In genomic region chr16:92103572-92104331, GRCm38 (mm10) we compare ENCODE assay signal across 8 mouse cellular contexts. TPM values are rescaled to one million over a fixed set of nuclear protein-coding genes. Genes with fewer than 3 reads are reported as not detected.
DNase-seq lines count a peak whose midpoint lies in the region; ATAC-seq and TF ChIP-seq lines count a peak whose summit lies in the region.

No protein-coding gene starts in this region.

- no peak for TF ChIP-seq EP300 in liver, embryonic 14.5 days (IDR thresholded peaks at IDR 0.05; ENCODE audit: low read depth)

- no peaks in the 10 kb centered on the region for H3K4me1 ChIP-seq in liver, embryonic 14.5 days (replicated peaks; ENCODE audit: control insufficient read depth in 2 of 2, insufficient read depth in 2 of 2, low read length in 1 of 2)
- H3K4me1 ChIP-seq in liver, embryonic 12.5 days, result no peaks in the 10 kb centered on the region
- H3K4me1 ChIP-seq in intestine, postnatal 0 days (replicated peaks; ENCODE audit: control insufficient read depth, insufficient read depth, low read length), result no peaks in the 10 kb centered on the region

- WGBS in liver, embryonic 14.5 days (ENCODE audit: insufficient replicate concordance), result 66% methylated on average over 9 of the region's 9 CpGs
- 68% methylated on average over 9 of the region's 9 CpGs for WGBS in liver, embryonic 12.5 days (ENCODE audit: insufficient replicate concordance)
- WGBS in intestine, postnatal 0 days, result 53% methylated on average over 9 of the region's 9 CpGs

- H3K4me2 ChIP-seq in liver, embryonic 14.5 days (ENCODE audit: low read depth), result no peak overlapping the region
- H3K4me2 ChIP-seq in liver, embryonic 12.5 days, result no peak overlapping the region
- no peak overlapping the region for H3K4me2 ChIP-seq in intestine, postnatal 0 days (replicated peaks; ENCODE audit: low read depth)

- no peak overlapping the region for H3K4me3 ChIP-seq in liver, embryonic 14.5 days (ENCODE audit: insufficient read depth in 1 of 2, low read depth in 2 of 2, low read length in 2 of 2)
- H3K4me3 ChIP-seq in liver, embryonic 12.5 days, result no peak overlapping the region
- no peak overlapping the region for H3K4me3 ChIP-seq in intestine, postnatal 0 days (ENCODE audit: low read depth, low read length)

- H3K36me3 ChIP-seq in liver, embryonic 14.5 days (replicated peaks; ENCODE audit: control insufficient read depth, insufficient read depth, low read depth), result no peaks in the 10 kb centered on the region
- H3K36me3 ChIP-seq in liver, embryonic 12.5 days, result peaks cover 21% of the 10 kb centered on the region
- peaks cover 13% of the 10 kb centered on the region; the same call in 1 of the 2 replicates for H3K36me3 ChIP-seq in intestine, postnatal 0 days (ENCODE audit: control insufficient read depth, insufficient read depth)

- H3K27me3 ChIP-seq in liver, embryonic 14.5 days (ENCODE audit: control insufficient read depth, insufficient read depth, low read length), result no peaks in the 10 kb centered on the region
- H3K27me3 ChIP-seq in liver, embryonic 12.5 days (replicated peaks), result no peaks in the 10 kb centered on the region
- no peaks in the 10 kb centered on the region for H3K27me3 ChIP-seq in intestine, postnatal 0 days (replicated peaks; ENCODE audit: control insufficient read depth, insufficient read depth, low read length)

- ATAC-seq in liver, embryonic 14.5 days (ENCODE audit: insufficient read depth), result no peak
- ATAC-seq in liver, embryonic 12.5 days, result no peak
- ATAC-seq in intestine, postnatal 0 days, result no peak

- H3K27ac ChIP-seq in liver, embryonic 14.5 days, result no peak overlapping the region
- no peak overlapping the region for H3K27ac ChIP-seq in liver, embryonic 12.5 days
- H3K27ac ChIP-seq in intestine, postnatal 0 days (ENCODE audit: low read depth, low read length), result no peak overlapping the region

- TF ChIP-seq CTCF in liver, embryonic 14.5 days (IDR thresholded peaks at IDR 0.05; ENCODE audit: low read depth), result peak; percentile 12
- TF ChIP-seq CTCF in intestine, postnatal 0 days (IDR thresholded peaks at IDR 0.05; ENCODE audit: low read depth), result peak; percentile 43

- DNase-seq in liver, embryonic 14.5 days (ENCODE audit: low read depth in 3 of 3, low spot score in 3 of 3), result no peak
- DNase-seq in embryo, embryonic 11 days, result peak; percentile 42
- peak; percentile 32 for DNase-seq in neural tube, embryonic 10.5 days (ENCODE audit: extremely low spot score, low spot score)
- DNase-seq in ovary, postnatal 10 days (ENCODE audit: low spot score), result no peak
- DNase-seq in frontal cortex, postnatal 25 days (ENCODE audit: low spot score in 2 of 2), result no peak
- DNase-seq in gastrocnemius, adult 18-20 months (ENCODE audit: low spot score), result no peak

- no peak overlapping the region for H3K9ac ChIP-seq in liver, embryonic 14.5 days (replicated peaks)
- H3K9ac ChIP-seq in liver, embryonic 12.5 days, result no peak overlapping the region
- H3K9ac ChIP-seq in intestine, postnatal 0 days (ENCODE audit: low read depth, low read length), result no peak overlapping the region

- no peaks in the 10 kb centered on the region for H3K9me3 ChIP-seq in liver, embryonic 14.5 days (ENCODE audit: control insufficient read depth, low read length)
- no peaks in the 10 kb centered on the region for H3K9me3 ChIP-seq in liver, embryonic 12.5 days (replicated peaks)
- no peaks in the 10 kb centered on the region for H3K9me3 ChIP-seq in intestine, postnatal 0 days (ENCODE audit: control insufficient read depth)

RNA-seq across cellular contexts. Expression of gene Slc5a3, which starts 45.6 kb away (rescaled TPM):
- 0.37 and 0.44 TPM in 2 replicates for polyA plus RNA-seq in liver, embryonic 14.5 days (2012; rRNA removed)
- polyA plus RNA-seq in liver, embryonic 14.5 days (2014; fragmentation: Nextera tagmentation; extraction: Ambion mirVana), result 0.70 and 0.97 TPM in 2 replicates
- 2.4 and 2.8 TPM in 2 replicates for polyA plus RNA-seq in liver, embryonic 12.5 days (2016; fragmentation: Nextera tagmentation; extraction: Ambion mirVana)
- 1.1 TPM in 2 replicates for polyA plus RNA-seq in intestine, postnatal 0 days (2015; fragmentation: Nextera tagmentation; extraction: Ambion mirVana)
- 1 to 10 TPM; 2.2 to 4.1 TPM for total RNA-seq in gastrocnemius, adult 18-20 months (2021)

RNA-seq across cellular contexts. Expression of gene Gm49711, which starts 45.6 kb away (rescaled TPM):
- not detected in 2 replicates for polyA plus RNA-seq in liver, embryonic 14.5 days (2012; rRNA removed)
- polyA plus RNA-seq in liver, embryonic 14.5 days (2014; fragmentation: Nextera tagmentation; extraction: Ambion mirVana), result not detected in 2 replicates
- polyA plus RNA-seq in liver, embryonic 12.5 days (2016; fragmentation: Nextera tagmentation; extraction: Ambion mirVana), result not detected in 2 replicates
- polyA plus RNA-seq in intestine, postnatal 0 days (2015; fragmentation: Nextera tagmentation; extraction: Ambion mirVana), result not detected in 2 replicates
- not detected for total RNA-seq in gastrocnemius, adult 18-20 months (2021)

RNA-seq across cellular contexts. Expression of gene Mrps6, which starts 45.7 kb away (rescaled TPM):
- polyA plus RNA-seq in liver, embryonic 14.5 days (2012; rRNA removed), result 9.9 and 15.2 TPM in 2 replicates
- 30.2 and 31.7 TPM in 2 replicates for polyA plus RNA-seq in liver, embryonic 14.5 days (2014; fragmentation: Nextera tagmentation; extraction: Ambion mirVana)
- polyA plus RNA-seq in liver, embryonic 12.5 days (2016; fragmentation: Nextera tagmentation; extraction: Ambion mirVana), result 49.3 and 54.7 TPM in 2 replicates
- 71.4 and 76.6 TPM in 2 replicates for polyA plus RNA-seq in intestine, postnatal 0 days (2015; fragmentation: Nextera tagmentation; extraction: Ambion mirVana)
- total RNA-seq in gastrocnemius, adult 18-20 months (2021), result 10 to 100 TPM; 23.2 to 26.7 TPM

Comparison
In these comparisons a context has a peak if more than half of its experiments do, and no peak if none do; other contexts are left out.
1. DNase-seq: peak in embryo, embryonic 11 days (single experiment) and neural tube, embryonic 10.5 days (single experiment); none in liver, embryonic 14.5 days (0 of 3), ovary, postnatal 10 days (single experiment), frontal cortex, postnatal 25 days (0 of 2) and gastrocnemius, adult 18-20 months (single experiment).